Mouse (Mus musculus): ENCODE measurements around the gene Mas1.

DNA sequence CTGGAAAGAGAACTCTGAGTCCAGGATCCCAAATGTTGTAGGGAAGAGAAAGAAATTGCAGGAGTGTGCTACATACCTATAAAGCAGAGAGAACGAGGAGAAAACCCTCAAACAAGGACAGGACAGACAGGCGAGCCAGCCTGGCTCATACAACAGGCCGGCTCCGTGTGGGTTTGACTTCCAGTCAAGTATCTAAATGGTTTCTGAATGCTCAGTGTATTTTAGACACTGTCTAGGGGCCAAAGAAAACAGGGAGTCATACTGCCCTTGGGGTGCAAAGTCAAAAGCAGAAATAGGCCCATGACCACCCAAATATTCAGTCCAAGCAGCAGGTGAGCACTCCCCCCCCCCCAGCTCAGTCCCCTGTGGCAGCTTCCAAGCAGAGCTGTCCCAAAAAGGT, 37.9 kb upstream of the Mas1 start:
- TF ChIP-seq MYOG (IDR thresholded peaks at IDR 0.05; ENCODE audit: control insufficient read depth in 1 of 3, insufficient read depth in 1 of 3, insufficient read length in 2 of 3, low read depth in 2 of 3) (no peak), MAX (IDR thresholded peaks at IDR 0.05; ENCODE audit: low read depth) (no peak), POLR2A (IDR thresholded peaks at IDR 0.05; ENCODE audit: insufficient read length, low read depth) (no peak), POLR2AphosphoS2 (IDR thresholded peaks at IDR 0.05; ENCODE audit: insufficient read length, low read depth) (no peak), USF1 (IDR thresholded peaks at IDR 0.05; ENCODE audit: low read depth) (no peak), REST (IDR thresholded peaks at IDR 0.05; ENCODE audit: insufficient read depth, insufficient read length) (no peak), CEBPB (IDR thresholded peaks at IDR 0.05; ENCODE audit: insufficient read depth, poor library complexity, severe bottlenecking) (no peak), TCF12 (IDR thresholded peaks at IDR 0.05; ENCODE audit: insufficient read depth, poor library complexity, severe bottlenecking) (no peak), MYOD1 (IDR thresholded peaks at IDR 0.05; ENCODE audit: control insufficient read depth in 1 of 3, insufficient read length in 2 of 3, low read depth in 2 of 3) (no peak)

All from myocyte (in vitro differentiated cells).